Mouse (Mus musculus) forebrain, embryonic 15.5 days (tissue): ENCODE results near the gene Gm28035. TPM values are rescaled to one million over a fixed set of nuclear protein-coding genes. Genes with fewer than 3 reads are reported as not detected.

ENCODE experiments used
- ATAC-seq: fragments of 200-750 bp; cut with Nextera tagmentation; replicated peaks from 2 replicates; pipeline ENCODE4 v1.8.0; 2017; ENCODE audit warnings: mild to moderate bottlenecking, moderate TSS enrichment, moderate library complexity
- H3K27ac ChIP-seq: fragments of 300-500 bp; sonication (generic); replicated peaks from 2 replicates; pipeline ENCODE4 v1.5.1; 2015; ENCODE audit warnings: mild to moderate bottlenecking, inconsistent platforms
- H3K27me3 ChIP-seq: fragments of 300-500 bp; sonication (generic); 2 replicates; pipeline ENCODE4 v1.6.1; 2015; ENCODE audit warnings: inconsistent platforms
- H3K36me3 ChIP-seq: fragments of 300-500 bp; sonication (generic); 2 replicates; pipeline ENCODE4 v1.6.1; 2015; ENCODE audit warnings: mild to moderate bottlenecking, inconsistent platforms
- H3K4me1 ChIP-seq: fragments of 300-500 bp; sonication (generic); 2 replicates; pipeline ENCODE4 v1.6.1; 2015; ENCODE audit warnings: inconsistent platforms
- H3K4me2 ChIP-seq: fragments of 300-500 bp; sonication (generic); replicated peaks from 2 replicates; pipeline ENCODE4 v1.6.1; 2015; ENCODE audit warnings: mild to moderate bottlenecking, inconsistent platforms
- H3K4me3 ChIP-seq: fragments of 300-500 bp; sonication (generic); 2 replicates; pipeline ENCODE4 v1.5.1; 2015; ENCODE audit warnings: mild to moderate bottlenecking, inconsistent platforms
- H3K9ac ChIP-seq: fragments of 300-500 bp; sonication (generic); replicated peaks from 2 replicates; pipeline ENCODE4 v1.6.1; 2015; ENCODE audit warnings: mild to moderate bottlenecking, inconsistent platforms
- H3K9me3 ChIP-seq: fragments of 300-500 bp; sonication (generic); 2 replicates; pipeline ENCODE4 v1.6.1; 2016; ENCODE audit warnings: inconsistent platforms
- WGBS: fragments of 180-500 bp; shearing (Covaris S2); methylation state at CpG from one replicate; pipeline ENCODE4 v1.1.7; 2015; ENCODE audit warnings: mixed read lengths; 5-methylcytosine and 5-hydroxymethylcytosine counted together
- polyA plus RNA-seq: library from polyadenylated mRNA; unstranded; fragments of >200 nt; fragmentation: Nextera tagmentation; extraction: Ambion mirVana; gene quantifications from 2 replicates; pipeline ENCODE4 v1.2.1, GENCODE M21; 2015

Gm28035 gene
- polyA plus RNA-seq, 1 experiment from 2014 or later, result 0.64 TPM

DNA sequence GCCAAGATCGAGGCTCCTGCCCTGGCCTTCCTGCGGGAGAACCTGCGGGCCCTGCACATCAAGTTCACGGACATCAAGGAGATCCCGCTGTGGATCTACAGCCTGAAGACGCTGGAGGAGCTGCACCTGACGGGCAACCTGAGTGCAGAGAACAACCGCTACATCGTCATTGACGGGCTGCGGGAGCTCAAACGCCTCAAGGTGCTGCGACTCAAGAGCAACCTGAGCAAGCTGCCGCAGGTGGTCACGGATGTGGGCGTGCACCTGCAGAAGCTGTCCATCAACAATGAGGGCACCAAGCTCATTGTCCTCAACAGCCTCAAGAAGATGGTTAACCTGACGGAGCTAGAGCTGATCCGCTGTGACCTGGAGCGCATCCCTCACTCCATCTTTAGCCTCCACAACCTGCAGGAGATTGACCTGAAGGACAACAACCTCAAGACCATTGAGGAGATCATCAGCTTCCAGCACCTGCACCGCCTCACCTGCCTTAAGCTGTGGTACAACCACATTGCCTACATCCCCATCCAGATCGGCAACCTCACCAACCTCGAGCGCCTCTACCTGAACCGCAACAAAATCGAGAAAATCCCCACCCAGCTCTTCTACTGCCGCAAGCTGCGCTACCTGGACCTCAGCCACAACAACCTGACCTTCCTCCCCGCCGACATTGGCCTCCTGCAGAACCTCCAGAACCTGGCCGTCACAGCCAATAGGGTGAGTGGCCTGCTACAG, 16.4 kb downstream of the Gm28035 start:
- WGBS, result 96% methylated on average over 30 of the region's 30 CpGs
- Histone ChIP-seq H3K9ac (no peak overlapping the region), H3K27ac (no peak overlapping the region), H3K9me3 (no peaks in the 10 kb centered on the region), H3K27me3 (no peaks in the 10 kb centered on the region), H3K4me2 (no peak overlapping the region), H3K4me3 (no peak overlapping the region), H3K4me1 (0 out of 2 replicates have a peak, but pooled peaks cover 5% of the 10 kb centered on the region), H3K36me3 (peaks cover 63% of the 10 kb centered on the region)
- no peak for ATAC-seq

- Histone ChIP-seq H3K4me2 (no peak overlapping the region), H3K9ac (no peak overlapping the region), H3K4me3 (no peak overlapping the region), H3K27me3 (no peaks in the 10 kb centered on the region), H3K9me3 (no peaks in the 10 kb centered on the region), H3K4me1 (peaks cover 16% of the 10 kb centered on the region), H3K27ac (no peak overlapping the region), H3K36me3 (peaks cover 71% of the 10 kb centered on the region)
- ATAC-seq, result no peak
- 88% methylated on average over 7 of the region's 7 CpGs for WGBS
Observed at GRCm38 (mm10) chr2:30257699-30258460, 17.5 kb downstream of the Gm28035 start.

GRCm38 (mm10) chr2:30258600-30258999, 18.2 kb downstream of the Gm28035 start:
- WGBS, result 92% methylated on average over 4 of the region's 4 CpGs
- no peak for ATAC-seq
- Histone ChIP-seq H3K4me2 (no peak overlapping the region), H3K4me3 (no peak overlapping the region), H3K27me3 (no peaks in the 10 kb centered on the region), H3K4me1 (peaks cover 23% of the 10 kb centered on the region), H3K9ac (no peak overlapping the region), H3K27ac (no peak overlapping the region), H3K9me3 (no peaks in the 10 kb centered on the region), H3K36me3 (peaks cover 76% of the 10 kb centered on the region)

DNA sequence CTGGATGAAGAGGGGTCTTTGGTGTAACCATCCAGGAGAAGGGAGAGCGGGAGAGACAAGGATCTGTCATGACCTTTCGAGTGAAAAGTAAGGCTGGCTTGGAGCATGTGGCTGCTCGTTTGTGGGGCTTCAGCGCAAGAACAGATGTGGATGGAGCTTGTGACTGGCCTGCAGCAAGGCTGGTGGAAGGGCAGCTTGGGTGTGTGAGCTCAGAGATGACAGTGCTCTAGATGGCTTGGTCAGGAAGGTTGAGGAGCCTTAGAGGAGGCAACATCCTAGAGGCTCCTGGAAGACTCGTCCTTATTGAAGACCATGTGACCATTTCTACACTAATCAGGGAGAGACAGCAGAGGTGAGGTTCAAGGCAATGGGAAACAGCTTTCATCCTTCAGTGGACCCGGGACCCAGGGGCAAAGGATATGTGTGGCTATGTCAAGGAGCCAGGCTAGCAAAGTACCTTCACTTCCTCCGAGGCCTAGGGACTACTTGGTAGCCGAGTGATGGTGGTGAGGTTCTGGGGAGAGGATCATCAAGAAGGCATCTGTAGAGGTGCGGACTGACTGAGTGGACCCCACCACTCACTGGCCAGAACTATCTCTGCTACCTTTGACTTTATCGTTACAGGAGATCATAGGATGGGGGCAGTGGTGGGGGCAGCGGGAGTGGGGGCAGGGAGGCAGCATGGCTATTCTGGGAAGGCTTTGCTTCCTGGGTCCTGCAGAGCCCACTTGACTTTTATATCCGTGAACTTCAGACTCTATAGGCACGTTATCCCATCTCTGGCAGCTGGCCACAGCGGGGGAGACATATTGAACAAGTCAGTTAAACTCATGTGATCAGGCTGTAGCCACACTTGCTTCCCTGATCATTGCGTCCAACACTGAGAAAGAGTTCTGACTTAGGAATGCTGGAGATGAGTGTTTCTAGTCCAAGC, 19.0 kb downstream of the Gm28035 start:
- WGBS, result 90% methylated on average over 15 of the region's 15 CpGs
- peaks cover 83% of the 10 kb centered on the region for H3K36me3 ChIP-seq

GRCm38 (mm10) chr2:30261064-30261736, 20.8 kb downstream of the Gm28035 start:
- no peak overlapping the region for H3K4me2 ChIP-seq
- H3K27me3 ChIP-seq, result no peaks in the 10 kb centered on the region
- no peak overlapping the region for H3K4me3 ChIP-seq
- H3K27ac ChIP-seq, result no peak overlapping the region; the same call in 1 of the 2 replicates
- H3K4me1 ChIP-seq, result peaks cover 46% of the 10 kb centered on the region
- 87% methylated on average over 4 of the region's 4 CpGs for WGBS
- H3K9me3 ChIP-seq, result no peaks in the 10 kb centered on the region
- no peak for ATAC-seq
- peaks cover 73% of the 10 kb centered on the region for H3K36me3 ChIP-seq
- no peak overlapping the region for H3K9ac ChIP-seq

More for the DNA sequence above, 19.0 kb downstream of the Gm28035 start:
- no peak for ATAC-seq
- Histone ChIP-seq H3K4me2 (no peak overlapping the region), H3K27me3 (no peaks in the 10 kb centered on the region), H3K4me1 (peaks cover 31% of the 10 kb centered on the region), H3K27ac (no peak overlapping the region), H3K4me3 (no peak overlapping the region), H3K9me3 (no peaks in the 10 kb centered on the region), H3K9ac (no peak overlapping the region)

GRCm38 (mm10) chr2:30261921-30262839, 21.8 kb downstream of the Gm28035 start:
- Histone ChIP-seq H3K4me3 (no peak overlapping the region), H3K27ac (peak overlapping the region; percentile 79), H3K9me3 (no peaks in the 10 kb centered on the region), H3K9ac (no peak overlapping the region), H3K4me2 (no peak overlapping the region), H3K4me1 (peaks cover 51% of the 10 kb centered on the region), H3K27me3 (no peaks in the 10 kb centered on the region), H3K36me3 (peaks cover 63% of the 10 kb centered on the region)
- 90% methylated on average over 18 of the region's 18 CpGs for WGBS
- ATAC-seq, result no peak

GRCm38 (mm10) chr2:30262840-30263441, 22.6 kb downstream of the Gm28035 start:
- Histone ChIP-seq H3K9ac (no peak overlapping the region), H3K4me2 (no peak overlapping the region), H3K27ac (peak overlapping the region; percentile 79), H3K4me1 (peaks cover 51% of the 10 kb centered on the region), H3K36me3 (peaks cover 56% of the 10 kb centered on the region), H3K4me3 (no peak overlapping the region), H3K9me3 (no peaks in the 10 kb centered on the region), H3K27me3 (no peaks in the 10 kb centered on the region)
- WGBS, result 28% methylated on average over 4 of the region's 4 CpGs
- peak; percentile 81 for ATAC-seq

- Histone ChIP-seq H3K36me3 (peaks cover 50% of the 10 kb centered on the region), H3K9me3 (no peaks in the 10 kb centered on the region), H3K4me2 (no peak overlapping the region), H3K27ac (peak overlapping the region; percentile 79; the same call in 1 of the 2 replicates), H3K4me1 (peaks cover 51% of the 10 kb centered on the region), H3K9ac (no peak overlapping the region), H3K4me3 (no peak overlapping the region), H3K27me3 (no peaks in the 10 kb centered on the region)
- no peak for ATAC-seq
- 90% methylated on average over 6 of the region's 6 CpGs for WGBS
Observed at GRCm38 (mm10) chr2:30263811-30264210, 23.4 kb downstream of the Gm28035 start.

DNA sequence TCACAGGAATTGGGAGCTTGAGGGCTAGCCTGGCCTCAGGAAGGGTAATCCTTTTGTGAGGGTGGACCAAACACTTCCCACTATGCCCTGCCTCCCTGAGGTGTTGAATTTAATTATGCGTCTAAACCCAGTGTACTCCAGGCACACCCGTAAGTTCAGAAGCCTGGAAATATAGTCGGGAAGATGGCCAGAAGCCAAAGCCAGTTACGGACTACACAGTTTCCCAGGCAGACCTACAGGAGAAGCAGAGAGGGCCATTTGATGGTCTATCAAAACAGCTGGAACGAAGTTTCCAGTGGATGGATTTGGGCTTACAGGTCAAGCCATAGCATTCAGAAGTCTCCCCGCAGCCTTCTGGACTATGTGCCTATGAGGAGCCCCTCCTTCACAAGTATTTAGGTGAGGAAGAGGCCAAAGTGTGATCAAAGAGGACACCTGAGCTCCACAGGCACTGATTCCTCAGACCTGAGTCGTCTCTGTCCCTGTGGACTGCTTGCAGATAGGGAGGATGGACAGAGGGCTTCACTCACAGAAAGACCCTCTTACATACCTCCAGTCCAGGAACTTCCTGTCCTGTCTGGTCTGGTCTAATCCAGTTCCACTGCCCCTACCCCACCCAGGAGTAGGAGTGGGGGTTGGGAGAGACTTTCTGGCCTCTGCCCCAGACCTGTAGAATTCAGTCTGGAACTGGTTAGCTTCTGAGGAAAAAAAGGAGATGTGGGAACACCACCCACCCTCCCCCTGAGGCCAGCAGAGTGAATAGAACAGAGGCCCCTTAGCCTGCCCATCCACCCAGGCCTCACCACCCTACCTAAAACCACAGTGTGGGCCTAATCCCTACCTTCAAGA, 24.5 kb downstream of the Gm28035 start:
- 60% methylated on average over 7 of the region's 7 CpGs for WGBS

More for the DNA sequence above, 24.5 kb downstream of the Gm28035 start:
- Histone ChIP-seq H3K4me1 (peaks cover 51% of the 10 kb centered on the region), H3K36me3 (peaks cover 40% of the 10 kb centered on the region), H3K9ac (no peak overlapping the region), H3K4me2 (no peak overlapping the region), H3K4me3 (no peak overlapping the region), H3K27me3 (no peaks in the 10 kb centered on the region), H3K9me3 (no peaks in the 10 kb centered on the region), H3K27ac (peak overlapping the region; percentile 67; the same call in 1 of the 2 replicates)
- ATAC-seq, result no peak
